Mouse (Mus musculus) liver, adult 2 months (tissue): Measurements from ENCODE around the gene Dnajc25. TPM values are rescaled to one million over a fixed set of nuclear protein-coding genes. Genes with fewer than 3 reads are reported as not detected.

Experiments used
- DNase-seq: peaks from one replicate; pipeline ENCODE4 v3.0.0-alpha.2; 2011; ENCODE audit warnings: low read depth, low spot score; ENCODE audit errors: extremely low read depth
- H3K27ac ChIP-seq: fragments of 200-500 bp; replicated peaks from 2 replicates; pipeline ENCODE4 v1.5.1; 2012; ENCODE audit warnings: low read depth, mild to moderate bottlenecking, control low read depth, inconsistent platforms, low read length; ENCODE audit not compliant: insufficient read depth
- H3K27me3 ChIP-seq: fragments of 200-500 bp; 2 replicates; pipeline ENCODE4 v1.6.1; 2012; ENCODE audit warnings: mild to moderate bottlenecking, moderate library complexity, low read length, inconsistent platforms; ENCODE audit not compliant: control insufficient read depth, insufficient read depth
- H3K36me3 ChIP-seq: fragments of 200-500 bp; 2 replicates; pipeline ENCODE4 v1.6.1; 2012; ENCODE audit warnings: low read length, inconsistent platforms; ENCODE audit not compliant: control insufficient read depth, insufficient read depth
- H3K4me1 ChIP-seq: fragments of 200-500 bp; 2 replicates; pipeline ENCODE4 v1.6.1; 2011; ENCODE audit warnings: low read length; ENCODE audit not compliant: control insufficient read depth, insufficient read depth
- H3K4me3 ChIP-seq: fragments of 200-500 bp; 2 replicates; pipeline ENCODE4 v1.5.1; 2011; ENCODE audit warnings: low read depth, mild to moderate bottlenecking, control low read depth, low read length, moderate library complexity; ENCODE audit not compliant: insufficient read depth
- H3K79me2 ChIP-seq: fragments of 200-500 bp; 2 replicates; pipeline ENCODE4 v1.6.1; 2012; ENCODE audit warnings: inconsistent platforms, mild to moderate bottlenecking, low read length, moderate library complexity; ENCODE audit not compliant: control insufficient read depth, insufficient read depth
- H3K9ac ChIP-seq: fragments of 200-500 bp; 2 replicates; pipeline ENCODE4 v1.6.1; 2012; ENCODE audit warnings: low read depth, mild to moderate bottlenecking, control low read depth, inconsistent platforms, low read length
- CTCF ChIP-seq: fragments of 200-500 bp; IDR thresholded peaks from 2 replicates; pipeline ENCODE4 v1.5.1; 2011; ENCODE audit warnings: low read depth, low read length, control low read depth
- POLR2A ChIP-seq: fragments of 200-500 bp; IDR thresholded peaks from 2 replicates; pipeline ENCODE4 v1.6.1; 2011; ENCODE audit warnings: low read length, control low read depth; ENCODE audit not compliant: insufficient read depth; ENCODE audit errors: extremely low read depth
- WGBS: fragments of 180-500 bp; shearing (Covaris S2); methylation state at CpG from one replicate; pipeline ENCODE4 v1.1.7; 2018; 5-methylcytosine and 5-hydroxymethylcytosine counted together
- polyA plus RNA-seq: library from polyadenylated mRNA; depleted of rRNA; stranded (reverse); fragments of >200 nt; gene quantifications from 2 replicates; pipeline ENCODE4 v1.2.3, GENCODE M21; 2012; rRNA removed
- total RNA-seq: library from RNA; depleted of rRNA; stranded (reverse); fragments of >200 nt; gene quantifications from 2 replicates; pipeline ENCODE4 v1.2.3, GENCODE M21; 2014; rRNA removed

Dnajc25 gene
- total and polyA plus RNA-seq, 2 experiments: 7.9 to 10.8 TPM

DNA sequence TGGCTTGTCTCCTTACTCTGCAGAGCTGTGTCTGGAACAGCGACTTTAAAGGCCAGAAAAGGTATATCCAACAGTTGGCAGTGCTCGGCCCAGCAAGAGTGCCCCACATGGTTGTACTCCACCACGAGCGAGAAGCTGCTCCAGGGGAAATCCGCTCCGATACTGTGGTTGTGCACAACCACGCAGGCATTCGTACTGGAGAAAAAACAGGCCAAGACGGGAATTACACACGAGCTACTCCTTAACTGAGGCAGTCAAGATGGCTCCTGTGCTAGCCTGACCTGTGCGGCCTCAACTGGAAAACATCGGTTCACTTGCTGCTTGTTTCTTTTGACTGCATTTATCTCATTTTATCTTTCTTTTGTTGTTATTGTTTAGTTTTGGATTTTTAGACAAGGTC is 67.7 kb downstream of the Dnajc25 start:
- no peaks in the 10 kb centered on the region for H3K27me3 ChIP-seq
- no peak for DNase-seq
- H3K4me1 ChIP-seq: no peaks in the 10 kb centered on the region
- no peak overlapping the region for H3K9ac ChIP-seq
- H3K27ac ChIP-seq: no peak overlapping the region
- no peaks in the 10 kb centered on the region for H3K79me2 ChIP-seq
- no peak overlapping the region for H3K4me3 ChIP-seq
- TF ChIP-seq POLR2A (no peak), CTCF (no peak)
- H3K36me3 ChIP-seq: no peaks in the 10 kb centered on the region
- 84% methylated on average over 12 of the region's 12 CpGs for WGBS

DNA sequence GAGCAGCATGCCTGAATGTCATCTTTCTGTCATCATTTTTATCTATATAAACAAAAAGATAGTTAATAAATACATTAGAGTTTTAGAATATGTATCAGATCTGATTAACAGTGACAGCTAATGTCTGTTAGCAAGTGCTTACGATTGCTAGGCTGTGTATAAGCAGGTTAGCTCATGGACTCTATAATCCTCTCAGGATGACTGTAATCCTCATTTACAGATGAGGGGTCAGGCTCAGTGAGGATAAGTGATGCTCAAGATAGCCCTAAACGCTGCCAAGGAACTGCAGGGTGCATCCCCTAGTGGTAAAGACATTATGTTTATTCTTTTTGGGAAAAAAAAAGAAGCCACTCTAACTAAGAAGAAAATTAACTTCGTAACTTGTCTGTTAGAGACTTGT is 74.4 kb downstream of the Dnajc25 start:
- no peaks in the 10 kb centered on the region for H3K4me1 ChIP-seq
- no peak overlapping the region for H3K9ac ChIP-seq
- H3K27ac ChIP-seq: no peak overlapping the region
- no peak overlapping the region for H3K4me3 ChIP-seq
- WGBS: 65% methylated on average over 3 of the region's 3 CpGs
- no peaks in the 10 kb centered on the region for H3K36me3 ChIP-seq
- H3K79me2 ChIP-seq: no peaks in the 10 kb centered on the region
- no peaks in the 10 kb centered on the region for H3K27me3 ChIP-seq
- TF ChIP-seq POLR2A: no peak
- no peak for TF ChIP-seq CTCF
- DNase-seq: no peak

Other genes starting within 250 kb of the Dnajc25 start
- 0.07 TPM in 1 of 2 replicates, not detected in the other for gene Olfr267, start 207.3 kb upstream of the Dnajc25 start, total RNA-seq
- gene Olfr267, start 207.3 kb upstream of the Dnajc25 start, polyA plus RNA-seq: not detected in 2 replicates
- gene Ecpas, start 82.3 kb upstream of the Dnajc25 start, total RNA-seq: 53.3 and 56.9 TPM in 2 replicates
- 10.8 and 12.2 TPM in 2 replicates for gene Ecpas, start 82.3 kb upstream of the Dnajc25 start, polyA plus RNA-seq
- not detected in 2 replicates for gene Zkscan16, start 51.4 kb upstream of the Dnajc25 start, total RNA-seq
- gene Zkscan16, start 51.4 kb upstream of the Dnajc25 start, polyA plus RNA-seq: not detected in 2 replicates
- 3.2 and 4.1 TPM in 2 replicates for gene Ptgr1, start 7.9 kb upstream of the Dnajc25 start, total RNA-seq
- 0.76 and 1.4 TPM in 2 replicates for gene Ptgr1, start 7.9 kb upstream of the Dnajc25 start, polyA plus RNA-seq
- 0.60 TPM in 1 of 2 replicates, not detected in the other for gene Gm20503, start 8.1 kb downstream of the Dnajc25 start, total RNA-seq
- gene Gm20503, start 8.1 kb downstream of the Dnajc25 start, polyA plus RNA-seq: not detected in 2 replicates
- 10.1 and 14.7 TPM in 2 replicates for gene Gng10, start 40.0 kb downstream of the Dnajc25 start, total RNA-seq
- 5.5 and 6.0 TPM in 2 replicates for gene Gng10, start 40.0 kb downstream of the Dnajc25 start, polyA plus RNA-seq
- gene AI481877, start 143.9 kb downstream of the Dnajc25 start, total RNA-seq: not detected in 2 replicates
- not detected in 2 replicates for gene AI481877, start 143.9 kb downstream of the Dnajc25 start, polyA plus RNA-seq
- gene Ugcg, start 194.2 kb downstream of the Dnajc25 start, total RNA-seq: 17.1 and 23.0 TPM in 2 replicates
- 13.9 and 25.4 TPM in 2 replicates for gene Ugcg, start 194.2 kb downstream of the Dnajc25 start, polyA plus RNA-seq